Mouse (Mus musculus) cerebellum, postnatal 10 days (tissue): ENCODE results near the gene Pmepa1.
A peak's percentile ranks its signal among the peaks of the same experiment; 100 is the strongest.

Experiments used
- DNase-seq, 2 experiments: peaks; one replicate each; pipeline ENCODE4 v3.0.0; 2021; ENCODE audit warnings: mixed read lengths in 2 of 2

Gene Pmepa1

GRCm38 (mm10) chr2:173276409-173276808 lies at the start of gene Pmepa1:
Pmepa1 (minus strand) TSS chr2:173276533.
- DNase-seq, result peak; percentile 81 to 92

- no peak for DNase-seq
Observed at GRCm38 (mm10) chr2:173321754-173322153, 45.4 kb upstream of the Pmepa1 start.

DNA sequence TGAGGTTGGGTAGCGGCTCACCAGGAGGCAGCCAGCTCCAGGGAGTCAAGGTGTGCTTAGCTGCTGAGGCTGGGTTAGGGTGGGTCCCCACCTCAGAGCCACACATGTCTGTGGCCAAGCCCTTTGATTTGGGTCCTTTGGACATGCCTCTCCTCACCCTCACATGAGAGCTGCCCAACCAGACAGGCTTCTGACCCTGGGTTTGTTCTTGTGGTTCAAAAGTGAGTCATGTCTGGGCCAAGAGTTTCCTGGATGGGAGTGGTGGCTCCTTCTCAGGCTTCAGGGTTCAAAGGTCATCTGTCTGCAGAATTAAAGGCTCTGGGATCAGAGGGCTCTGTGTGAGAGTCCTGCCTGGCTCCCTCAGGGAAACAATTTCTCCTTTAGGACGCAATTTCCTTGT lies 44.9 kb upstream of the Pmepa1 start:
- DNase-seq, result no peak

GRCm38 (mm10) chr2:173314291-173314690 lies 38.0 kb upstream of the Pmepa1 start:
- no peak for DNase-seq

- DNase-seq, result no peak
Observed at GRCm38 (mm10) chr2:173308486-173308885, 32.2 kb upstream of the Pmepa1 start.

DNA sequence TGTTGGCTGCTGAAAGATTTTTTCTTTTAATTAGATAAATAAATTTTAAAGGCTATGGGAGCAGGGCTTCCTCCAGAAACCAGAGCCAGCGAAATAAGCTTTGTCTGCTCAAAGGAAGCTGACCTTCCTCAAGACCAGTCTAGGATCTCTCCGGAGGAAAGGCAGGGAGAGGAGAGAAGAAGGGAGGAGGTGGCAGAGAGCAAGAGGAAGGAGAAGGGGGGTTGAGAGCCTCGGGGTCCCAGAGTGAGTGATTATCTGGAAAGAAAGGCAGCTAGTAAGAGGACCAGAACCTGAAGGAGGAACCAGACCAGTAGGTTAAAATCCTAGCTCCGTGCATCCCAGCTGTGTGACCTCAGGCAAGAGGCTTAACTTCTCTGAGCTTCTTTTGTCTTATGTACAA lies 31.7 kb upstream of the Pmepa1 start:
- no peak for DNase-seq

DNA sequence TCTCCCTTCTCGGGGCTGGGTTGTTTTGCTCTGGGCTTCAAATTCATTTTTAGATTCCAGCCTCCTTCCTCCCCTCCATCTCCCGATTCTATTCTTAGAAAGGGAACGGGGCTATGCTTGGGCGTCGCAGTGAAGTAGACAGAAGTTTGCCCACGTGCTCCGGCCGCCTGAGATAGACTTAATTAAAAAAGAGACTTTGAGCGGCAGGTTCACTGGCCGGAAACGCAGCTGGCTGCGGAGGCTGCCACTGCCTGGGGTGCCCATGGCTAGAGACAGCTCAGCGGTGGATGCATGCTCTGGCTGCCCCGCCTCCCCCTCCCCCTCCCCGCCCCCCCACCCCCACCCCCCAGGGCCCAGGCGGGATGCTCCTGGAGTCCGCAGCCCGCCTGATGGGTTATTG lies 31.2 kb upstream of the Pmepa1 start:
- peak; percentile 44 to 54 for DNase-seq

DNA sequence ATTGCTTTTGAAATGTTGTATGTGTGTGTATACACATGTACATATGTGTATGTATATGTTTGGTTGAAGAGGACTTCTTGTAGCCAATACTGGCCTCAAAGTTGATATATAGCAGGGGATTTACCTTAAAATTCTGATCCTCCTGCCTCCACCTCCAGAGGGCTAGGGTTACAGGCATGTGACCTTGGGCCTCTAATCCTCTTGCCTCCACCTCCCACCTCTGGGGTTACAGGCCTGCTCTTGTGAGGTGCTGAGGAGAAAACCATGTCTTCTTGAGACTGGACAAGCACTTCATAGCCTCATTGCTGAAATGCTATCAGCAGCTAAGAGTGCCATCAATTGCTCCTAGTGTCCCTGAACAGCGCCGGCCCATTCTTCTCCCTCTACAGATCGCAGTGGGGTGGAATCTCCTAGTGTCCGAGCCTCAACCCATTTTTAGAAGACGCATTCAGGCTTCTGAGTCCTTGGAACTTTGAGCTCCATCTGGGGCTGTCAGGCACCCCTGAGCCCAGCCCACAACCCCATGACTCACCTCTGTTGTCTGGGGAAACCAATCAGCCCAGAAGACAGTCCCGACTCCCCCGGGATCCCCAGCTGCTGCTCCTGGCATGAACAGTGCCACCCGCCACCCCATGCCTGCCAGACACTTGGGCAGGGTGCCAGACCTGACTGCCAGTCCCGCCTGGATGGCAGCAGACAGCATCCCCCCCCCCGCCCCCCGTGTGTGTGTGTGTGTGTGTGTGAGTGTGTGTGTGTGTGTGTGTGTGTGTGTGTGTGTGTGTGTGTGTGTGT lies 30.6 kb upstream of the Pmepa1 start:
- DNase-seq, result peak; percentile 94 to 97

GRCm38 (mm10) chr2:173305011-173305410 lies 28.7 kb upstream of the Pmepa1 start:
- DNase-seq, result no peak

DNA sequence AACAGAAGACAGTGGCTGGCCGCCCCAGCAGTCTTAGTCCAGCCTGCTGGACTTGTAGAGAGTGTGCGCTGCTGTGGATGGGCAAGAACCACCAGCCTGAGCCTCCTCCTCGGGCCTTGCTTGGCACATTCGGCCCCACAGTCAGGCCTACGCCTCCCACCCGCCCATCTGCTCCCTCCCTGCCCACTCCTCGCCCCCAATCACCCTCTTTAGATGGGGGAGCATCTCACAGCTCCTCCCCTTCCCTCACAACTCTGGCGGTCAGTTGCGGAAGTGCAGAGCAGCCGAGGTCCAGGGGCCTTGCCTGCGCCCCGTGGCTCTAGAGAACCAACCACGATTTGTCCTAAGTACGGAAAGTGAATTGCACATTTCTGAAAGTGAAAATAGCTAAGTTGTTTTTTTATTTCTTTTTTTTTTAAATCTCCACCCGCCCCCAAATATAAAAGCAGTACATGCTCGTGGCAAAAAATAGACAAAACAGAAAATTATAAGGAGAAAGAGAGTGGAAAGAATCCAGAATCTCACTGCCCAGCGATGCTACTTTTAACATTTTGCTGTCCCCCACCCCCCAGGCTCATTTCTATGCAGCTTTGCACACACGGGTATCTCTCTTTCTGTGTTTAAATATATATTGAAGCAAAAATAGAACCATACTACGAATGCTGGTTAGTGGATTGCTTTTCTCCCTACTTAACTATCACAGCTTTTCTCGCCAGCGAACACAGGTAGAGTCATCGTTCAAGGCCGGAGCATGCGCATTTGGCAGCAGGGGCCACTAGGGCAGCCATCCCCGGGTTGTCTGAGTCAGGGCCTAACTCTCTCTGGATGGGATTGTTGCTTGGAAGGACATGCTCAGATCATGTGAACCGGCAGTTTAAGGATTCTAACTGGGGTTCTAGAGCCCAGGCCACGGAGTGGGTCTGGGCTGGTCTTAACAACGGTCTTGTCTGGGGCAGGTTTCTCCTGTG lies 24.6 kb upstream of the Pmepa1 start:
- DNase-seq, result peak; percentile 67 to 71

DNA sequence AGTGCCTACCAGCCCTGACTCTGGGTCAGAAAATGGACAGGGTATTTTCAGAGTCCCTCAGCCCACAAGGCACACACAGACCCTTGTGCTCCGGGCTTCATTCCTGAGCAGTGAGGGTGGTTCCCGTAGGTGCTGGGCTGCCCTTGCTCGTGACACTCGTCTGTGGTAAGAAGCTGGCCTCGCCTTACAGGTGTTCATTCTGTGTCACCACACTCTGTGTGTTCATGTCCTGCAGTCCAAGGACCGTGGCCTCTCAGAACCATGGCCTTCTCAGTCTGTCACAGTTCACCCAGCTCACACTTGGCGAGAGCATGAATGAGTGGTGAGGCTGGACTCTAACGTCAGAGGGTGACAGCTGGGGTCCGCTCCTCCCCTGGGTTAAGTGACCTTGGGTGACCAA lies 20.1 kb upstream of the Pmepa1 start:
- no peak for DNase-seq

- DNase-seq, result peak; percentile 54 to 66
Observed at GRCm38 (mm10) chr2:173293042-173293441, 16.7 kb upstream of the Pmepa1 start.

GRCm38 (mm10) chr2:173292551-173292950 lies 16.2 kb upstream of the Pmepa1 start:
- DNase-seq, result no peak

DNA sequence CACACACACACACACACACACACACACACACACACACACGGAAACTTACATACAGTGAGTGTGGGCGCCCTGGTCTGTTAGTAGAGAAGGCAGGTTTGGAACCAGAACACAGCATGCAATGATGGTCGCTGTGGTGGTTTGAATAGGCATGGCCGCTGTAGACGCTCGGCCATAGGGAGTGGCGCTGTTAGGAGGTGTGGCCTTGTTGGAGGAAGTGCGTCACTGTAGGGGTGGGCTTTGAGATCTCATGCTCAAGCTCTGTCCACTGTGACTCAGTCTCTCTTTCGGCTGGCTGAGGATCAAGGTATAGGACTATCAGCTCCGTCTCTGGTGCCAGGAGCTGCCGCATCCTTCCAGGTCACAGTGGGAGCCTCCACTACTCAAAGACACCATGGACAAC lies 14.6 kb upstream of the Pmepa1 start:
- DNase-seq, result no peak

DNA sequence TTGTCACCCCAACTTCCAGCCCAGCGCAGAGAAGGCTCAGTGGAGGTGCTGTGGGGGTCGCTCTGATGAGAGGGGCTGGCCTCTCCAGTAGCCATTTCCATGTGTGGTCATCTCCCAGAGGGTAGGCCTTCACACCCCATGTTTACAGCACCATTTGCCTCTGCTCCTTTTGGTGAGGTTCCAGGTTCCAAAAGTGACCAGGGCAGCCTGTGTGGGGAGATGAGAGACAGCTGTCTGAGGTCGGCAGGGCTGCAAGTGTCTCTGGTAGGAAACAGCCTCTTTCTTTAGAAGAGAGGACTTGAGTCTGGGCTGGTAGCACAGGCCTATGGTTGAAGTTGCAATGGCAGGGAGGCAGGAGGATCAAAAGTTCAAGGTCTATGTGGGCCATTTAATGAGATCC lies 13.6 kb upstream of the Pmepa1 start:
- DNase-seq, result no peak

DNA sequence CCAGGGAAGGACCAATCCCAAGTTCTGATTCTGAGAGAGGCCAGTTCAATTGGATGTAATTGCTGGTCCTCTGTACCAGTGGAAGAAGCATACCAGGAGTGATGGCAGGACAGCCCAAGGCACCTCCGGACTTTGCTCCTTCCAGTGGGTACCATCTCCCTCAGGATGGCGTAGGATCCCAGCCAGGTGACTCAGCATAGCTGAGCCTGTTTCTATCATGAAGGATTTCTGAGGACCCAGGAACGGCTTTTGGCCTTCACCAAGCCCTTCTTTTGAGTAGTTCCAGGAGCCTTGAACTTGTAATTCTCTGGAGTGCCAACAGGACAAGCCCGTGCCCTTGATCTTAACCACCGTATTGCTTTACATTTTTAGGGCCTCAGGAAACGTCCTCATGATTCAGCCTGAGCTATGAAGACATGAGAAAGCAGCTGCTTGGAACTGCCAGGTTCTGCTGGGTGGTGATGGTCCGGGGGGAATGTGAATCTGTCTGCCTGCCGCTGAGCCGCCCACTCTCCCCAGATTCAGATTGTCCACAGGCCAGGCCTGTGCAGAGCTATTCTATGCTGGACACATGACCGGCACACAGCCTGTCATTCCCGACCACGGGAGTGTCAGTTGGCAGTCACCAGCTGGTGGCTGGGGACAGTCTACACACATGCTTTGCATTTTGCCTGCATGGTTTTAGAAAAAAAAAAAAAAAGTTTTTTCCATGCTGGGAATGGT lies 9.6 kb upstream of the Pmepa1 start:
- no peak for DNase-seq

DNA sequence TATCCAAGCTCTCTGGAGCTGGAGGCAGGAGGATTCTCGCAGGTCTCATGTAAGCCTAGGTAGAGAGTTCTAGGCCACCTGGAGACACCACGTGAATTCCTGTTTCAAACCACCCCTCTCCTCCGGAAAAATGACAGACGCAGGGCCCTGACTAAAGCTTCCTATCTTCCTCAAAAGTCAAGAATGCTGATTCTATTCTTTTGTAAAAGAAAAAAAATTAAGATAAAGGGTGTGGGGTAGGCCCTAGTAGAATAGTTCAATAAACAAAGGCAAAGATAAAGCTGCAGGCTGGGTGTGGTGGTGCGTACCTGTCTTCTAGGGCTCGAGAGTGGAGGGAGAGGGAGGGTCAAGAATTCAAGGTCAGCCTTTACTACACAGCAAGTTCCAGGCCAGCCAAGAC lies 8.4 kb upstream of the Pmepa1 start:
- no peak for DNase-seq

- no peak for DNase-seq
Observed at GRCm38 (mm10) chr2:173282191-173282590, 5.9 kb upstream of the Pmepa1 start.

- DNase-seq, result peak; percentile 73 to 84
Observed at GRCm38 (mm10) chr2:173281021-173281937, 4.9 kb upstream of the Pmepa1 start.

DNA sequence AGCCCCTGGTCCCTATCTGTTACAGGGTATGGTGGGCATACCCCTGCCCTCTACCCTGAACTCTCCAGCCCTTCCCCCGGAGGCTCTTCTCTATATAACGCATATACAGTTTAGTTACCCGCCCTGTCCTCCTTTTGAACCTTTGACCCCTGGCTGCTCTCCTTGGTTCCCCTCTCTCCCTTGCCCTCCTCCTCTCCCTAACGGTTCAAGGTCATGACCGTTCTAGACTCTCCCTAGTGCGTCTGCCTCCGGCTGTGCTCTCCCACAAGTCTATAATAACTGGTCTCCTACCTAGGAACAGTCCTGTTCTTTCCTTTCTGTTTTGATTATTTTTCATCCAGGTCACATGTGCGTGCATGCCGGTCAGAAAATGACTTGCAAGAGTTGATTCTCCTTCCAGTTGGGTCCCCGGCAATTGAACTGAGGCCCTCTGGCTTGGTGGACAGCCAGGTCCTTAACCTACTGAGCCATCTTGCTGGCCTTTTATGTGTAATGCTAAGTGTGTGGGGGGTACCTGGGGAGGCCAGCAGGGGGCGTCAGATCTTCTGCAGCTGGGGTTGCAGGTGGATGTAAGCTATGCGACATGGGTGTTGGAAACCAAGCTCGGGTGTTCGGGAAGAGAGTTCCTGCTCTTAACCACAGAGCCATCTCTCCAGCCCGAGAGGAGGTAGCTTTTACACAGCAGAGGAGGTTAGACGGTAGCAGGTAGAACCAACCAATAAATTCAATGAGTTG lies 2.7 kb upstream of the Pmepa1 start:
- DNase-seq, result peak; percentile 42 to 48

- peak; percentile 47 to 60 for DNase-seq
Observed at GRCm38 (mm10) chr2:173276859-173277258, 526 bp upstream of the Pmepa1 start.
